Mouse (Mus musculus): ENCODE measurements around the gene Naa38. TPM values are rescaled to one million over a fixed set of nuclear protein-coding genes. Genes with fewer than 3 reads are reported as not detected.
"Not testable (repeated sequence)": the region's sequence is repeated elsewhere in the genome, so short reads cannot be mapped to it uniquely, and the experiment has no call there.

Naa38 gene
- total and polyA plus RNA-seq, 2 experiments from 2014 or later = 99.0 to 162 TPM

DNA sequence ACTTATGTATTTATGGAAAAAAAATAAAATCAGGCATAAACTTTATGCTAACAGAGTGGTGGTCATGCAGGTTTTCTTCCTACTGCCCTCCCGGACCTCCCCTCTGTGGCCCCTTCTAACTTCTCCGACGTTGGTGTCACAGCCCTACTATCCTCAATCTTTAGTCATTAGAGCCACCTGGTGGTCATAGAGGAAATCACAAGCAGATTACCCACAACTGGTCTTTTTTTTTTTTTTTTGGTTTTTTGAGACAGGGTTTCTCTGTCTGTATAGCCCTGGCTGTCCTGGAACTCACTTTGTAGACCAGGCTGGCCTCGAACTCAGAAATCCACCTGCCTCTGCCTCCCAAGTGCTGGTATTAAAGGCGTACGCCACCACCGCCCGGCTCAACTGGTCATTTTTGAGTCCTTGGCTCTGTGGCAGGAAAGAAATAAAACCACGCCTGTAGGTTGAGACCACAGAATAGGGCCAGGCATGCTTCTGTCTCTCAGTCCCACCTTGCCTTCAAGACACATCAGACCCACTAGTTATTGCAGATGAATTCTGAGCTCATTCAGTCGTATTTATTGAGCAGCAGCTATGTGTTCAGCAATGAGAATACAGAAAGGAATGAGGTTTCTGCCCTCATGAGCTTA, 4.8 kb upstream of the Naa38 start:
- DNase-seq (ENCODE audit: low spot score) = peak; percentile 90
- Histone ChIP-seq H3K27me3 (ENCODE audit: insufficient read depth, low read length) (no peaks in the 10 kb centered on the region), H3K4me2 (ENCODE audit: low read depth, low read length) (no peak overlapping the region), H3K9ac (replicated peaks; ENCODE audit: low read length) (no peak overlapping the region), H3K9me3 (ENCODE audit: low read length) (no peaks in the 10 kb centered on the region), H3K4me3 (ENCODE audit: low read length) (no peak overlapping the region), H3K27ac (no peak overlapping the region), H3K4me1 (ENCODE audit: insufficient read depth, low read length) (no peaks in the 10 kb centered on the region), H3K36me3 (ENCODE audit: insufficient read depth, low read length) (no peaks in the 10 kb centered on the region)
- 52% methylated on average over 10 of the region's 10 CpGs for WGBS
- TF ChIP-seq CTCF (IDR thresholded peaks at IDR 0.05; ENCODE audit: low read depth) = peak; percentile 82
- no peak; the same call in 1 of the 2 replicates for ATAC-seq

DNA sequence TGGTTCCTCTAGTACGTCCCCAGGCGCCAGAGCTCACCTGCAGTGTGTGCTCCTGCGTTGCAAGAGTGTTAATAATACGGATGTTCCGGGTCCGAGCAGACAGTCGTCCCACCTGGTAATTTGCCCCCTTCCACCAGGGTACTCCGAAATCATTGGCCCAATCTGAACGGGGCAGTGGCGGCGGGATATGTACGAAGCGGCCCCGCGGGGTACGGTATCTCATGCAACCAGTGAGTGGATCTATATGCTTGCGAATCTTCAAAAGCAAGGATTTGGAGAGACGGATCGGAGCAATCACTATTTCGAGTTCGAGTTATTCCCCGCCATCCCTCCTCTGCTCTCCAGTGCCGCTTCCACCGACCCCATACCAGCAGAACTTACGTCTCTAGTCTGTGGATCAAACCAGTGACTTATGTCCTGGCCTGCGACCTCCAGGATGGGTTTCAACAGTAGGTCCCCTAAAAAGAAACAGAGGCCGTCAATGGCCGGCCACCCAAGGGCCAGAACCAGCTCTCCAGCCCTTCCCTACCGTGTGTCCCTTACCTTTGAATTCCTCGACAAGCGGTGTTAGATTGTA, 608 bp upstream of the Naa38 start:
- 1% methylated on average over 31 of the region's 31 CpGs for WGBS
- Histone ChIP-seq H3K4me2 (ENCODE audit: low read depth, low read length) (peak overlapping the region; percentile 92), H3K4me3 (ENCODE audit: low read length) (peak overlapping the region; percentile 58), H3K9ac (replicated peaks; ENCODE audit: low read length) (peak overlapping the region; percentile 79), H3K27ac (peak overlapping the region; percentile 94)
- H3K36me3 ChIP-seq (ENCODE audit: insufficient read depth, low read length); H3K4me1 ChIP-seq (ENCODE audit: insufficient read depth, low read length); H3K9me3 ChIP-seq (ENCODE audit: low read length); ATAC-seq; H3K27me3 ChIP-seq (ENCODE audit: insufficient read depth, low read length): not testable (repeated sequence)
- peak; percentile 25 for DNase-seq (ENCODE audit: low spot score)

DNA sequence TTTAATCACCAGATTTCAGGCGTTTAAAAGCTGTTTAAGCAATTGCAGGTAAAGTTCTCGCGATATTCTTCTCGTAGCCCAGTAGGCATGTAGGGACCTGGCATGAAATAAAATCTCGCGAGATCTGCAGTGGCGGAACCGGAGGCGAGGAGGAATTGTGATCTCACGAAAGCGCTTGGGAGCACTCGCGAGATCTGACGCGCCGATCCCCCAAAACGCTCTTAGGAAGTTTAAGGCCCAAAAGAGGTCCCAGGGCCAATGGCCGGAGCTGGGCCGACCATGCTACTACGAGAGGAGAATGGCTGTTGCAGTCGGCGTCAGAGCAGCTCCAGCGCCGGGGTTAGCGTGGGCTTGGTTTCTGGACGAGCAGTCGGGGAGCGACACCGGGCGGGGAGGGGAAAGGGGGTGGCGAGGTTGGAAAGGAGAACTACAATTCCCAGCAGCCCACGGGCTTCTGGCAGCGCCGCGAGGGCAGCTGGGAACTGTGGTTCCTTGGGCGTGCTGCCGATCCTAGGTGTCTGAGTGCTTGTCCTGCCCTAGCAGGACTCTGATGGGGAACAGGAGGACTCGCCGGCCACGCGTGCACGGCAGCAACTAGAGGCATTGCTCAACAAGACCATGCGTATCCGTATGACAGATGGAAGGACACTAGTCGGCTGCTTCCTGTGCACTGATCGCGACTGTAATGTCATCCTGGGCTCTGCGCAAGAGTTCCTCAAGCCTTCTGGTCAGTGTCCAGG, 517 bp downstream of the Naa38 start:
- H3K4me3 ChIP-seq (ENCODE audit: low read length) = peak overlapping the region; percentile 58
- DNase-seq (ENCODE audit: low spot score) (peak; percentile 100), ATAC-seq (peak; percentile 94)
- H3K27ac ChIP-seq = peak overlapping the region; percentile 94
- peaks cover 13% of the 10 kb centered on the region for H3K36me3 ChIP-seq (ENCODE audit: insufficient read depth, low read length)
- H3K9me3 ChIP-seq (ENCODE audit: low read length) = no peaks in the 10 kb centered on the region
- peak overlapping the region; percentile 79 for H3K9ac ChIP-seq (replicated peaks; ENCODE audit: low read length)
- TF ChIP-seq CTCF (IDR thresholded peaks at IDR 0.05; ENCODE audit: low read depth) = no peak
- H3K4me2 ChIP-seq (ENCODE audit: low read depth, low read length) = peak overlapping the region; percentile 92
- no peaks in the 10 kb centered on the region for H3K27me3 ChIP-seq (ENCODE audit: insufficient read depth, low read length)
- under 1% methylated on average over 48 of the region's 48 CpGs for WGBS
- H3K4me1 ChIP-seq (ENCODE audit: insufficient read depth, low read length) = 0 out of 2 replicates have a peak, but pooled peaks cover 3% of the 10 kb centered on the region

DNA sequence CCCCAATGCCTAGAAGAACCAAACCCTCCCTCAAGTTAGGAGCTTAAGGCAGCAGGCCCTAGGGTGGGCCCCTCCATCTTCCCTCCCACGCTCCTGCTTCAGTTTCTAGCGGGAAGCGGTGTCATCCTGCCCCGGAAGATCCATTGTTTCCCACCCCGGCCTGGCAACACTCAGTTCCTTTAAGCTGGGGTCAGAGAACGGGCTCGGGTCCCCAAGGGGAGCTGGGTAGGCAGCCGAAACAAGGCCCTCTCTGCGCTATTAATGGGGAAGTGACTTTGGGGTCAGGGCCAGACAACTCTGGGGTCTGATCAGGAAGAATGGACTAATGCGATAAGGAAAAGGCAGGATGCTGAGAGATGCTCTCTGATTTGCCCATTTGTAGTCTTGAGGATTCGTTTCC, 1.5 kb downstream of the Naa38 start:
- WGBS = 31% methylated on average over 11 of the region's 11 CpGs
- Histone ChIP-seq H3K9me3 (ENCODE audit: low read length) (no peaks in the 10 kb centered on the region), H3K4me1 (ENCODE audit: insufficient read depth, low read length) (0 out of 2 replicates have a peak, but pooled peaks cover 3% of the 10 kb centered on the region), H3K36me3 (ENCODE audit: insufficient read depth, low read length) (peaks cover 20% of the 10 kb centered on the region), H3K27me3 (ENCODE audit: insufficient read depth, low read length) (no peaks in the 10 kb centered on the region), H3K27ac (peak overlapping the region; percentile 94; the same call in 1 of the 2 replicates), H3K4me3 (ENCODE audit: low read length) (peak overlapping the region; percentile 58; the same call in 1 of the 2 replicates), H3K9ac (replicated peaks; ENCODE audit: low read length) (peak overlapping the region; percentile 79; the same call in 1 of the 2 replicates), H3K4me2 (ENCODE audit: low read depth, low read length) (peak overlapping the region; percentile 92)
- DNase-seq (ENCODE audit: low spot score) (no peak), ATAC-seq (no peak)
- TF ChIP-seq CTCF (IDR thresholded peaks at IDR 0.05; ENCODE audit: low read depth) = no peak

DNA sequence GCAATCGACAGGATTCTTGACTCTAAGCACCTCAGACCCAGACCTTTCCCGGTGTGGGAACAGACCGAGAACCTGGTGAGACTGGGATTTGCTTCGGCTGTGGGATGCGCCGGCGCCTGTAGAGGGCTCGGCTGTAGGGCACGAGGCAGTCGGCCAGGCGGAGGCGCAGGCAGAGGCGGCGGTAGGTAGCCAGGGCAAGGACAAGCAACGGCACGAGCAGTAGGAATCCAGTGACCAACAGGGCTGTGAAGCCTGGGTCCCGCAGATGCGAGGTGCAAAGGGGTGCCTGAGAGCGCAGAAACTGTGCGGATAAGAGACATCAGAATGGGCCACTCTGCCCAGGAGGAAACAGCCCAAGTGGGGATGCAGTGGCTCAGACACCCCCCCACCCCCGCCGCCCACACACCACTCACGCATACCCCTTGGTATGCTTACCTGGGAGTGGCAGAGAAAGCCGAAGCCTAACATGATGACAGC, 2.3 kb downstream of the Naa38 start:
- Histone ChIP-seq H3K27ac (peak overlapping the region; percentile 94), H3K4me2 (ENCODE audit: low read depth, low read length) (peak overlapping the region; percentile 92), H3K9ac (replicated peaks; ENCODE audit: low read length) (peak overlapping the region; percentile 38), H3K4me3 (ENCODE audit: low read length) (peak overlapping the region; percentile 21), H3K27me3 (ENCODE audit: insufficient read depth, low read length) (no peaks in the 10 kb centered on the region), H3K4me1 (ENCODE audit: insufficient read depth, low read length) (0 out of 2 replicates have a peak, but pooled peaks cover 3% of the 10 kb centered on the region), H3K36me3 (ENCODE audit: insufficient read depth, low read length) (peaks cover 26% of the 10 kb centered on the region), H3K9me3 (ENCODE audit: low read length) (no peaks in the 10 kb centered on the region)
- 18% methylated on average over 24 of the region's 24 CpGs for WGBS
- TF ChIP-seq CTCF (IDR thresholded peaks at IDR 0.05; ENCODE audit: low read depth) = peak; percentile 43
- DNase-seq (ENCODE audit: low spot score) (peak; percentile 29), ATAC-seq (no peak)

DNA sequence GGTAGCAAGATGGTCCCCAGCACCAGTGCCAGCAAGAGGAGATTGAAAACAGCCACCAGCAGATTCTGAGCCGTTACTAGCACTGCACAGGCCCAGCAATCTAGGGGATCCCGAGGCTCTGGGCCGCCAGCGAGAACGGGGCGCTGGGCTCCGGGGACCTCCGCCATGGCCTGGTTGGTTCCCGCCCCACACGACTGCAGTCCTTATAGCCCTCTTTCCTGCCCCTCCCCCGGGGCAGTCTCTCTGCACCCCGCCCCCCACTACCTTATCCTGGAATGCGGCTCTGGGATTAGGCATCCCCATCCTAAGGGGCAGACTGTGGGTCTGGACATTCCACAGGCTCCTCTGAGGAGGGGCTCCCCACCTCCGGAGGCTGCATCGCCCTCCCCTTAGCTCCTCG, 2.8 kb downstream of the Naa38 start, which contains the start of gene Tmem88:
TSS of gene Tmem88 (minus strand) at position 176 of the 400 bp plus-strand sequence.
- no peak for ATAC-seq
- Histone ChIP-seq H3K27ac (peak within 1 kb of the TSS; percentile 94), H3K4me1 (ENCODE audit: insufficient read depth, low read length) (0 out of 2 replicates have a peak, but pooled peaks cover 3% of the 10 kb centered on the region), H3K4me2 (ENCODE audit: low read depth, low read length) (peak within 1 kb of the TSS; percentile 92), H3K9ac (replicated peaks; ENCODE audit: low read length) (peak within 1 kb of the TSS; percentile 38), H3K27me3 (ENCODE audit: insufficient read depth, low read length) (no peaks in the 10 kb centered on the region), H3K36me3 (ENCODE audit: insufficient read depth, low read length) (peaks cover 27% of the 10 kb centered on the region), H3K9me3 (ENCODE audit: low read length) (no peaks in the 10 kb centered on the region), H3K4me3 (ENCODE audit: low read length) (peak within 1 kb of the TSS; percentile 21)
- TF ChIP-seq CTCF (IDR thresholded peaks at IDR 0.05; ENCODE audit: low read depth) = no peak
- DNase-seq (ENCODE audit: low spot score) = no peak
- 18% methylated on average over 15 of the region's 16 CpGs for WGBS
